9 mouse cellular contexts compared by ENCODE assay signal in genomic region chr4:136970939-136971338, GRCm38 (mm10). TPM values are rescaled to one million over a fixed set of nuclear protein-coding genes. Genes with fewer than 3 reads are reported as not detected.
DNase-seq lines count a peak whose midpoint lies in the region; ATAC-seq and TF ChIP-seq lines count a peak whose summit lies in the region.
"Had no signal": no experiment of that assay in that cellular context is flagged by ENCODE, and none has a peak within 500 bp of the region (broad histone marks: within the 10 kb centered on the region; RNA-seq: fewer than 3 reads in every experiment).

No protein-coding gene starts in this region.

- peaks cover 55% of the 10 kb centered on the region for H3K27me3 ChIP-seq in midbrain, embryonic 14.5 days (ENCODE audit: control insufficient read depth, insufficient read depth, low read length)

- no peaks in the 10 kb centered on the region for H3K9me3 ChIP-seq in midbrain, embryonic 14.5 days (ENCODE audit: control insufficient read depth, low read length)
- H3K9me3 ChIP-seq: stomach, embryonic 15.5 days had no signal

- no peak for TF ChIP-seq POLR2A in brain, embryonic 14.5 days (IDR thresholded peaks at IDR 0.05; ENCODE audit: borderline replicate concordance, extremely low read depth, insufficient read depth, insufficient read length, poor library complexity, severe bottlenecking)

- H3K4me2 ChIP-seq in midbrain, embryonic 14.5 days (ENCODE audit: low read length): no peak overlapping the region
- H3K4me2 ChIP-seq: stomach, embryonic 15.5 days had no signal

- no peak overlapping the region for H3K27ac ChIP-seq in midbrain, embryonic 14.5 days (replicated peaks; ENCODE audit: low read depth, low read length)
- H3K27ac ChIP-seq: stomach, embryonic 15.5 days had no signal

- no peak overlapping the region for H3K9ac ChIP-seq in midbrain, embryonic 14.5 days (replicated peaks; ENCODE audit: low read length)
- H3K9ac ChIP-seq: stomach, embryonic 15.5 days had no signal

- intact Hi-C loops in heart, postnatal 14 days (cut with DNase I): no loop called here
- intact Hi-C loops in heart, postnatal 25 days (cut with DNase I): loop anchor here (10.0 kb wide), 1 partner anchor 286 kb away; no protein-coding TSS in a partner anchor

- DNase-seq in heart, postnatal 14 days: peak; percentile 34 to 46
- no peak for DNase-seq in heart, postnatal 25 days (ENCODE audit: low spot score)
- DNase-seq in spleen, postnatal 10 days (ENCODE audit: low spot score in 2 of 2): peak; percentile 13 to 53
- no peak for DNase-seq in spleen, postnatal 36 days (ENCODE audit: low spot score in 2 of 2)
- peak; percentile 40 for DNase-seq in brain, embryonic 14.5 days (ENCODE audit: low read depth)
- DNase-seq in kidney, adult 9 months: peak; percentile 45
- DNase-seq in midbrain, embryonic 14.5 days: peak; percentile 68

- peak; percentile 81 for TF ChIP-seq CTCF in brain, embryonic 14.5 days (IDR thresholded peaks at IDR 0.05; ENCODE audit: borderline replicate concordance, extremely low read depth, insufficient read depth, insufficient read length)

- H3K4me1 ChIP-seq in midbrain, embryonic 14.5 days (ENCODE audit: control insufficient read depth, insufficient read depth, low read length): peaks cover 43% of the 10 kb centered on the region

- no peak overlapping the region for H3K4me3 ChIP-seq in midbrain, embryonic 14.5 days (replicated peaks; ENCODE audit: low read depth, low read length)
- H3K4me3 ChIP-seq: stomach, embryonic 15.5 days had no signal

- no peaks in the 10 kb centered on the region for H3K36me3 ChIP-seq in midbrain, embryonic 14.5 days (ENCODE audit: control insufficient read depth, insufficient read depth, low read length)
- H3K36me3 ChIP-seq: stomach, embryonic 15.5 days had no signal

- ATAC-seq in midbrain, embryonic 14.5 days (ENCODE audit: low FRiP score, low TSS enrichment): no peak
- no peak for ATAC-seq in monocyte, adult 5-6 weeks (replicated peaks; ENCODE audit: insufficient number of reproducible peaks, low FRiP score, low TSS enrichment, poor library complexity, severe bottlenecking)

- whole genome bisulfite sequencing in midbrain, embryonic 14.5 days: 5% methylated on average over 6 of the region's 6 CpGs

RNA-seq across cellular contexts. Expression of gene Epha8, which starts 14.3 kb away (rescaled TPM):
- total RNA-seq in heart, postnatal 14 days (2021): not detected
- not detected for total RNA-seq in heart, postnatal 25 days (2021)
- polyA plus RNA-seq in brain, embryonic 14.5 days (2012; rRNA removed): 28.5 and 33.9 TPM in 2 replicates
- polyA plus RNA-seq in midbrain, embryonic 14.5 days (2014; fragmentation: Nextera tagmentation; extraction: Ambion mirVana): 18.5 and 20.5 TPM in 2 replicates
- total RNA-seq in monocyte, adult 5-6 weeks (2017): not detected in 3 replicates

Comparison
In these comparisons a context has a peak if more than half of its experiments do, and no peak if none do; other contexts are left out.
1. DNase-seq: peak in heart, postnatal 14 days (2 of 2), spleen, postnatal 10 days (2 of 2), brain, embryonic 14.5 days (single experiment), kidney, adult 9 months (single experiment) and midbrain, embryonic 14.5 days (single experiment); none in heart, postnatal 25 days (single experiment) and spleen, postnatal 36 days (0 of 2).